Mouse (Mus musculus) ES-Bruce4 (cell line): ENCODE measurements around the gene Magi1.

ENCODE experiments used
- CTCF ChIP-seq: IDR thresholded peaks from one replicate; pipeline ENCODE4 v1.8.1; 2011; ENCODE audit warnings: low read depth, low read length
- POLR2A ChIP-seq: IDR thresholded peaks from one replicate; pipeline ENCODE4 v1.8.1; 2011; ENCODE audit warnings: low read length; ENCODE audit not compliant: insufficient read depth

DNA sequence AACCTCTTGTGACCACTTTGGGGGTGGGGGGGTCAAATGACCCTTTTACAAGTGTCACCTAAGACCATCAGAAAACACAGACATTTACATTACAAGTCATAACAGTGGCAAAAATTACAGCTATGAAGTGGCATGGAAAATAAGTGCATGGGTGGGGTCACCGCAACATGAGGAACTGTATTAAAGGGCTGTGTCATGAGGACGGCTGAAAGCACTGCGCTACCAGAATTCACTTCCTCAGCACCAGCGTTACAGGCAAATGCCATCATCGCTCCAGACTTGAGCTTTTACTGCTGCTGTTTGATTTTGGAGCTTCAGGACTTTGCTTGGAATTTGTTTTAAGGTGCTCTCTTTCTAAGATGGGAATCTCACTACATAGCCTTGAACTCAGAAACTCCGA is 62.0 kb downstream of the Magi1 start:
- TF ChIP-seq POLR2A (no peak), CTCF (no peak)
